Mouse (Mus musculus) limb, embryonic 13.5 days (tissue): ENCODE data around the gene Lpgat1. TPM values are rescaled to one million over a fixed set of nuclear protein-coding genes. Genes with fewer than 3 reads are reported as not detected.
A peak's percentile ranks its signal among the peaks of the same experiment; 100 is the strongest.

ENCODE experiments used
- ATAC-seq: fragments of 200-750 bp; cut with Nextera tagmentation; 2 replicates; pipeline ENCODE4 v1.8.0; 2017; ENCODE audit warnings: low read depth, moderate number of reproducible peaks, moderate TSS enrichment; ENCODE audit not compliant: low FRiP score
- H3K27ac ChIP-seq: fragments of 300-500 bp; sonication (generic); 2 replicates; pipeline ENCODE4 v1.5.1; 2015; ENCODE audit warnings: inconsistent platforms, mild to moderate bottlenecking, moderate library complexity
- H3K27me3 ChIP-seq: fragments of 300-500 bp; sonication (generic); 2 replicates; pipeline ENCODE4 v1.6.1; 2015; ENCODE audit warnings: mild to moderate bottlenecking, inconsistent platforms
- H3K36me3 ChIP-seq: fragments of 300-500 bp; sonication (generic); 2 replicates; pipeline ENCODE4 v1.6.1; 2015; ENCODE audit warnings: inconsistent platforms, mild to moderate bottlenecking, moderate library complexity
- H3K4me1 ChIP-seq: fragments of 300-500 bp; sonication (generic); 2 replicates; pipeline ENCODE4 v1.6.1; 2015; ENCODE audit warnings: inconsistent platforms
- H3K4me2 ChIP-seq: fragments of 300-500 bp; sonication (generic); replicated peaks from 2 replicates; pipeline ENCODE4 v1.6.1; 2015; ENCODE audit warnings: inconsistent platforms, mild to moderate bottlenecking, moderate library complexity
- H3K4me3 ChIP-seq: fragments of 300-500 bp; sonication (generic); 2 replicates; pipeline ENCODE4 v1.5.1; 2015; ENCODE audit warnings: moderate library complexity, mild to moderate bottlenecking, inconsistent platforms
- H3K9ac ChIP-seq: fragments of 300-500 bp; sonication (generic); 2 replicates; pipeline ENCODE4 v1.6.1; 2015; ENCODE audit warnings: mild to moderate bottlenecking, inconsistent platforms
- H3K9me3 ChIP-seq: fragments of 300-500 bp; sonication (generic); 2 replicates; pipeline ENCODE4 v1.6.1; 2016; ENCODE audit warnings: inconsistent platforms
- WGBS: fragments of 180-500 bp; shearing (Covaris S2); methylation state at CpG from one replicate; pipeline ENCODE4 v1.1.7; 2015; 5-methylcytosine and 5-hydroxymethylcytosine counted together
- polyA plus RNA-seq: library from polyadenylated mRNA; unstranded; fragments of >200 nt; fragmentation: Nextera tagmentation; extraction: Ambion mirVana; gene quantifications from 2 replicates; pipeline ENCODE4 v1.2.1, GENCODE M21; 2015

Lpgat1 gene
- polyA plus RNA-seq, 1 experiment from 2014 or later, result 25.4 TPM

DNA sequence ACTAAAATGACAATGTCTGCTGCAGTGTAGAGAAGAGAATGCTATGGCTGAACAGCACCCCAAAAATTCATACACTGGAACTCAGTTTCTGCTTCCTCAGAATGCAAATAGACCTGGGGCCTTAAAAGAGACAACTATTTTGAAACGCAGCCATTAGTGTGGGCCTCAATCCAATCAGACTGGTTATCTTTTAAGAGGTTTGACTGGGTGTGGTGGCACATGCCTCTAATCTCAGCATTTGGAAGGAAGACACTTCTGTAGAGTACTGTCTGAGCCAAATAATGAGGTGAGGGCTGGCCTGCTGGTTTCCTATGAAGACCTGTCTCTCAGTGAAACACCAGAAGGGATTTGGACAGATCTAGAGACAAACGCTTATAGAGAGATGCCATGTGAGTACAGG, 2.5 kb upstream of the Lpgat1 start:
- no peak for ATAC-seq
- Histone ChIP-seq H3K4me1 (peaks cover 13% of the 10 kb centered on the region), H3K4me3 (no peak overlapping the region), H3K27me3 (no peaks in the 10 kb centered on the region), H3K4me2 (no peak overlapping the region), H3K27ac (no peak overlapping the region), H3K36me3 (no peaks in the 10 kb centered on the region), H3K9ac (no peak overlapping the region), H3K9me3 (no peaks in the 10 kb centered on the region)
- WGBS, result 80% methylated on average over 2 of the region's 2 CpGs

DNA sequence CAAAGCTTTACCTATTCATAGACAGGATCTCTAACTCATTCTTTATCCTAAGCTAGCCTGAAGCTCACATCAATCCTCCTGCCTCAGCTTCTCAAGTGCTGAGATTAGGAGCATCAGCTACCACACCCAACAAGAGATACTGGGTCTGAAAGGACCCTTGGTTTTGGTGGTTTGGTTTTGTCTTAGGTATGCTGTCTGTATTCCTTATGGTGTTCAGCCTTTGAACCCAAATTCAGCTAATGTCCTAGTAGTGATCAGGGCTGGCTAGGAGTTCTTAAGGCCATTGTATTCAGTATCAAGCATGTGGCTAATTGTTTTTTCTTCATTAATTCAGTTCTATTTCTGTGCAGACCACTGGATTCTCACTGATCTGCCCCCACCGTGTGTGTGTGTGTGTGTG, 493 bp upstream of the Lpgat1 start:
- peaks cover 26% of the 10 kb centered on the region for H3K4me1 ChIP-seq

DNA sequence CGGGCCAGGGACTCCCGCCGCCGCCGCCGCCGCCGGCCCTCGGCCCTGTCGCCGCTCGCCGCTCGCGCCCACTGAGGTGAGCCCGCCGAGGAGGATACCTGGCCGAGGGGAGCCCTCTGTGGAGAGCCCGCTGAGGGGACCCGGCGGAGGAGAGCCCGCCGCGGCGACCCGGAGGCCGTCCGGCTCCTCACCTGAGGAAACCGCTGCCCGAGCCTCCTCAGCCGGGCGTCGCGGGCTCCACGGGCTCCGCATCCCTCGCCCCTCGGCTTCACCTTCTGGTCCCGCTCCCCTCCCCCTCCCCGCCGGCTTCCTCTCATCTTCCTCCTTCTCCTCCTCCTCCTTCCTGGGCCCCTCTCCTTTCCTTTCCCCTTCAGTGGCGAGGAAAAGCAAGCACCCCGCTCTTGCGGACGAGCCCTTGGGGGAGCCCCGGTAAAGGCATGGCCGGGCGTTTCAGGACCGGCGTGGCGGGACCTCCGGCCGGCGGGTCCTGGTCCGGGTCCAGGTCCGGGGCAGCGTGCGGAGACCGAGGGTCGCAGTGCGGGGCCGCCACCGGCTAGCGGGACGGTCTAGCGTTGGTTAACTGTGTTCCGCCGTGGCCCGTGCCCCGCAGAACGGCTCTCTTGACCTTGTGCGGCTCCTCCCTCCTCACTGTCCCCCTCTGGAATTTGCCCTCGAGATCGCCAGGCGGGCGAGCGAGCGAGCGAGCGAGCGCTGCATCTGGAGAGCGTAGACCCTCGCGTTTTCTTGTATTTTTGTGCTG, 1.1 kb downstream of the Lpgat1 start:
- Histone ChIP-seq H3K4me1 (peaks cover 26% of the 10 kb centered on the region), H3K9me3 (no peaks in the 10 kb centered on the region), H3K9ac (peak overlapping the region; percentile 95), H3K27ac (peak overlapping the region; percentile 96), H3K27me3 (no peaks in the 10 kb centered on the region), H3K4me2 (peak overlapping the region; percentile 80), H3K36me3 (peaks cover 14% of the 10 kb centered on the region), H3K4me3 (peak overlapping the region; percentile 93)
- ATAC-seq, result peak; percentile 41
- WGBS, result under 1% methylated on average over 62 of the region's 84 CpGs

More for the DNA sequence above, 493 bp upstream of the Lpgat1 start:
- H3K4me2 ChIP-seq, result peak overlapping the region; percentile 80
- H3K9me3 ChIP-seq, result no peaks in the 10 kb centered on the region
- peak overlapping the region; percentile 96 for H3K27ac ChIP-seq
- WGBS, result 0% methylated on average over 1 of the region's 1 CpGs
- no peaks in the 10 kb centered on the region for H3K27me3 ChIP-seq
- 0 out of 2 replicates have a peak, but pooled peaks cover 4% of the 10 kb centered on the region for H3K36me3 ChIP-seq
- no peak for ATAC-seq
- peak overlapping the region; percentile 93 for H3K4me3 ChIP-seq
- H3K9ac ChIP-seq, result peak overlapping the region; percentile 95

DNA sequence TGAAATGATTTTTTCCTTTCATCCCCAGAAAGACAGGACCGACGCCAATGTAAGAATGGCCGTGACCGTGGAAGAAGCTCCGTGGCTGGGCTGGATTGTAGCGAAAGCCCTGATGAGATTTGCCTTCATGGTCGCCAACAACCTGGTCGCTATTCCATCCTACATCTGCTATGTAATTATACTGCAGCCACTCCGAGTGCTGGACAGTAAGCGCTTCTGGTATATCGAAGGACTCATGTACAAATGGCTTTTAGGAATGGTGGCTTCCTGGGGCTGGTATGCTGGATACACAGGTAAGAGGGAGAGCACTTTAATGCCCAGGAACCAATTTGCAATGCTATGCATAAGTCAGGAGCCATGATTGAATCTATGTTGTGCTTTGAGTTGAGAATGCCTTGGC, 1.7 kb downstream of the Lpgat1 start:
- 10% methylated on average over 11 of the region's 11 CpGs for WGBS
- Histone ChIP-seq H3K27me3 (no peaks in the 10 kb centered on the region), H3K9me3 (no peaks in the 10 kb centered on the region), H3K9ac (peak overlapping the region; percentile 95), H3K27ac (peak overlapping the region; percentile 96; the same call in 1 of the 2 replicates), H3K36me3 (peaks cover 21% of the 10 kb centered on the region), H3K4me1 (peaks cover 26% of the 10 kb centered on the region), H3K4me2 (peak overlapping the region; percentile 80), H3K4me3 (peak overlapping the region; percentile 93)
- no peak for ATAC-seq

DNA sequence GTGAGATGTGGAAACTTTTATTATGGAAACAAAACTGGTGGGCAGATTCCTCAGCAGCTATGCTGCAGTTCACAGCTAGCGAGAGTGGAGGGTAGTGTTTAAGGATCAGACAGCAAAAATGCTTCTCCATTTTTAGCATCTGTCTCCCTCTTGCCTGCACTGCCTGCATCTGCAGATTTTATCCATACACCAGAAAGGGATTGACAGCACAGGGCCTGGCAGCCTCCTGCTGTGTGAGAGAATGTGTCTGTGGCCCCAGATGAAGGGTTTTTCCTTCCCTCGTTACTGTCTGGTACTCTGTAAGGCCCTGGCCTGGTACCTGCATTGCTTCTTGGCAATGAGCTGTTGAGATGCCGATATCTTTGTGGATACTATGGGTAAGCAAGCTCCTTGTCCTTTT, 2.8 kb downstream of the Lpgat1 start:
- Histone ChIP-seq H3K9me3 (no peaks in the 10 kb centered on the region), H3K4me3 (peak overlapping the region; percentile 7; the same call in 1 of the 2 replicates), H3K9ac (peak overlapping the region; percentile 46; the same call in 1 of the 2 replicates), H3K4me2 (peak overlapping the region; percentile 35; the same call in 1 of the 2 replicates), H3K27ac (no peak overlapping the region), H3K27me3 (no peaks in the 10 kb centered on the region), H3K36me3 (peaks cover 26% of the 10 kb centered on the region), H3K4me1 (peaks cover 26% of the 10 kb centered on the region)
- 64% methylated on average over 3 of the region's 3 CpGs for WGBS
- ATAC-seq, result no peak

DNA sequence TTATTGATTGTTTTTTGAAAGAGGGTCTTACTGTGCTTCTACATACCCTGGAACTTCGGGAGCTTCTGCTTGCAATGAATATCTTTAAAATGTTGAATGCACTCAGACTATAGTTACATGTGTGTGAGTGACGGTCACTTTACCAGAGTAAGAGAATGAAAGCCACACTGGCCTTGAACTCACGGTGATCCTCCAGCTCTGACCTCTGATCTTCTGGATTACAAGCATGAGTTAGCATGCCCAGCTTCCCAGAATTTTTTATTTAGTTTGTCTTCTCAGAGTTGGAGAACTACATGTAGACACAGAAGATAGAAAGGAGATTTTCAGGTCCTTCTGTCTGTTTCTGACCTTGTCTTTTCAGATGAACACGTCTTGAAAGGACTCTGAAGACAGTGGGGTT, 5.1 kb downstream of the Lpgat1 start:
- Histone ChIP-seq H3K9ac (no peak overlapping the region), H3K4me2 (no peak overlapping the region), H3K4me3 (no peak overlapping the region), H3K36me3 (peaks cover 38% of the 10 kb centered on the region), H3K27ac (no peak overlapping the region), H3K4me1 (peaks cover 21% of the 10 kb centered on the region), H3K9me3 (no peaks in the 10 kb centered on the region), H3K27me3 (no peaks in the 10 kb centered on the region)
- 84% methylated on average over 4 of the region's 4 CpGs for WGBS
- ATAC-seq, result no peak

DNA sequence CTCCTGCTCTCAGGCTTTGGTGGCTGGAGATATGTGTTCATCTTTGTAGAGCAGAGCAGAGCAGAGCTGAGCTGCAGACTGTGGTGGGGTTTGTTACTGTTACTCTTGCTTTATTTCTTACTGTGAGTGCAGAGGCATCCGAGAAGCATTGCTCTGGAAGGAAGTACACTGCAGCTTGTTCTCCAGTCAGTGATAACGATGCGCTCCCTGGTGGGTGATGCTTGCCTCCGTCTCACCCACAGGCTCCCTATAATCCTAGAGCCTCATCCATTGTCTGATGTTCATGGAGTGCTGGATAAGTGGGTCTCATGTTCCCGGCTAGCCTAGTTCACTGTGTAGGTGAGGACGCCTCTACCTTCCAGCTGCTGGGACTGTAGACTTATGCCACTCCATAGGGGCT, 6.0 kb downstream of the Lpgat1 start:
- Histone ChIP-seq H3K36me3 (peaks cover 48% of the 10 kb centered on the region), H3K4me2 (no peak overlapping the region), H3K9ac (no peak overlapping the region), H3K9me3 (no peaks in the 10 kb centered on the region), H3K27me3 (no peaks in the 10 kb centered on the region), H3K27ac (no peak overlapping the region), H3K4me1 (peaks cover 21% of the 10 kb centered on the region), H3K4me3 (no peak overlapping the region)
- ATAC-seq, result no peak
- 79% methylated on average over 6 of the region's 6 CpGs for WGBS

DNA sequence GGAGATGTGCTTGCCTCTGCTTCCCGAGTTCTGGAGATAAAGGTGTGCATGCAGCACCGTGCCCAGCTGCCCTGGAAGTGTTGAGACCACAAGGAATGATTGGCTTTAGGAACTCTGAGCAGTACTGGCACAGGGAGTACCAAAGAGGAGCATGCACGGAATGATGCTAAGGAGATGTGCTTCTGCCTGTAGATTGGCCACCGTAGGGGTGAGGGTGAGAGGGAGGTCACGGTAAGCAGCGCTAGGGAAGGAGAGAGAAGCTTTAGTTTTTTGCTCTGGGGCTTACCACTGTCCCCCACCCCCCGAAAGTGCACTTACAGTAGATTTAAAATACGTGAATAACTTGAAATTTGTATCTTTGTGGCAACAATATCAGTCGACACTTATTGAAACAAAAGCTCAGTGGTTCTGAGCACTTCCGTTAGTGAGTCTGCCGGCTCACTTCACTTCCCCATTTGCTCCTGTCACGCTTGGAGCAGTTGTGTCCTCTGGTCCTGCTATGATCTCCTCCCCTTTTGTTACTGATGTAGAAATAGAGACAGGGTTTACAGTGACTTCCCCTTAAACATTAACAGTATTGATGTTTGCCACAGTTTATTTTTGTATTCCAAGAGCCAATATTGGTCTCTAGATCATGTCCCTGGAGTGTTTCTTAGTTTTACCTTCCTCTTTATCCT, 6.9 kb downstream of the Lpgat1 start:
- H3K9ac ChIP-seq, result no peak overlapping the region
- ATAC-seq, result no peak
- WGBS, result 81% methylated on average over 12 of the region's 12 CpGs
- H3K36me3 ChIP-seq, result peaks cover 52% of the 10 kb centered on the region
- no peak overlapping the region for H3K4me2 ChIP-seq
- peaks cover 18% of the 10 kb centered on the region for H3K4me1 ChIP-seq
- H3K4me3 ChIP-seq, result no peak overlapping the region
- no peaks in the 10 kb centered on the region for H3K9me3 ChIP-seq
- H3K27ac ChIP-seq, result no peak overlapping the region
- no peaks in the 10 kb centered on the region for H3K27me3 ChIP-seq

DNA sequence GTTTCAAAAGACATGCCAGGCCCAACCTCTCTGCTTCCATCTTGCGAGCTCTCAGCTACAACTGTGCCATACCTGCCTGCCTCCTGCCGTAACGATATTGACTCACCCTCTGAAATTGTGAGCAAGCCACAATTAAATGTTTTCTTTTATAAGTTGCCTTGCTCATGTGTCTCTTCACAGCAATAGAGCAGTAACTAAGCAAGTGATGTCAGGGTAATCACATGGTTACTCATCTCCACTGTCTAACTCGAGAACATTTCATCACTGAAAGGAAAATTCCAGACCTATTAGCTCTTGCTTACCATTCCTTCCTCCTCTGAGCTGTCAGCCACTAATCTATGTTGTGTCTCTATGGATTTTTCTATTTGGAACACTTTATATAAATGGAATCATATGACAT, 15.0 kb downstream of the Lpgat1 start:
- Histone ChIP-seq H3K4me1 (no peaks in the 10 kb centered on the region), H3K4me3 (no peak overlapping the region), H3K9me3 (no peaks in the 10 kb centered on the region), H3K36me3 (peaks cover 51% of the 10 kb centered on the region), H3K4me2 (no peak overlapping the region), H3K9ac (no peak overlapping the region), H3K27ac (no peak overlapping the region), H3K27me3 (no peaks in the 10 kb centered on the region)
- WGBS, result 89% methylated on average over 4 of the region's 4 CpGs
- no peak for ATAC-seq

DNA sequence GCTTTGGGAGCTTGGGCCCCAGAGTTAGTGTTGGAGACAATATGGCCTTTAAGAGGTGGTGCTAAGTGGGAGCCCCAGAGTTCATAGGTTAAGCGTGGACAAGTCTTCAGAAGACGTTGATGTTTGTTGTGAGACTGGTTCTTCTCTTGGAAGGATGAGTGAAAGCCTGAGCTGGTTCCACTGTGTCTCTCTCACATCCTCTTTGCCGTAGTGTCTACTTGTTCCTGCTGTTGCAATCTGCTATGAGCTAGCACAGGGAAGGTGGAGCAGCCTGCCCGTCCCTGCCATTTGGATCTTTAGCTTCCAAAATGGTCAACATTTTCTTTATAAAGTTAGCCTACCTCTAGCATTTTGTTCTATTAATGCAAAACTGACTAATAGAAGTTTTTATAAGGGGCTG, 16.2 kb downstream of the Lpgat1 start:
- no peaks in the 10 kb centered on the region for H3K9me3 ChIP-seq
- peaks cover 39% of the 10 kb centered on the region for H3K36me3 ChIP-seq
- H3K4me2 ChIP-seq, result no peak overlapping the region
- H3K9ac ChIP-seq, result no peak overlapping the region
- H3K4me1 ChIP-seq, result peaks cover 11% of the 10 kb centered on the region
- no peak overlapping the region for H3K27ac ChIP-seq
- no peaks in the 10 kb centered on the region for H3K27me3 ChIP-seq
- ATAC-seq, result no peak
- 92% methylated on average over 4 of the region's 4 CpGs for WGBS
- H3K4me3 ChIP-seq, result no peak overlapping the region

DNA sequence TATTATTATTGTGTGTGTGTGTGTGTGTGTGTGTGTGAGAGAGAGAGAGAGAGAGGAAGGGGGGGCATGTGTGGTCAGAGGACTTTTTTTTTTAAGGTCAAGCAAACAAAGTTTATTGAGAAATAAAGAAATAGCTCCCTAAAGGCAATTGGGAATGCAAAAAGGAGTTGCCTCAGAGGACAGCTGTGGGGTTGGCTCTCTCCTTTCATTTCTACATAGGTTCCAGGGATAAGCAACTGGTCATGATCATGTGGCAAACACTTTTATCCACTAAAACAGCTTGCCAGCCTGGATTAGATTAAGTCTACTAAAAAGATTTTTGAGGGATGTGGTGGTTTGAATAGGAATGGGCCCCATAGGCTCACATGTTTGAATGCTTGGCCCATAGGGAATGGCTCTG, 18.8 kb downstream of the Lpgat1 start:
- Histone ChIP-seq H3K36me3 (peaks cover 25% of the 10 kb centered on the region), H3K9ac (no peak overlapping the region), H3K27ac (no peak overlapping the region), H3K27me3 (no peaks in the 10 kb centered on the region), H3K4me1 (peaks cover 13% of the 10 kb centered on the region), H3K9me3 (no peaks in the 10 kb centered on the region), H3K4me2 (no peak overlapping the region), H3K4me3 (no peak overlapping the region)
- ATAC-seq, result no peak

DNA sequence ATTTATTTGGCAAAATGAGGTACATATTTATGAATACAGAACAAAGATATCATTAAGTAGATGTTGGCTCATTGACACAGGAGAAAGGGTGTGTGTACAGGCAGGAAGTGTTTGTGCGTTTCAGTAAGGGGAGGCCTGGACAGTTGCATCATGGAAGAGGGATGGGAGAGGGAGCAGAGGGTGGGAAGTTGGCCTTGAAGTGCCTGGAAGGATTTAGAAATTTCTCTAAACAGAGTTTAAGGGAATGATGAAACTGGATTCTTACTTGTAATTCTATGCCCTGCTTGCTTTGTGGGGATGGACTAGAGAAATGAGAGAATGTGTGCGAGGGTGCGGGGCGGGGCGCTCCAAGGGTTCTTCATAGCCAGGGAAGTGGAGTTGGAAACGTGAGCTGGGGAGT, 20.2 kb downstream of the Lpgat1 start:
- H3K27me3 ChIP-seq, result no peaks in the 10 kb centered on the region
- WGBS, result 78% methylated on average over 6 of the region's 6 CpGs
- peaks cover 26% of the 10 kb centered on the region for H3K36me3 ChIP-seq
- H3K27ac ChIP-seq, result no peak overlapping the region
- H3K4me2 ChIP-seq, result no peak overlapping the region
- no peaks in the 10 kb centered on the region for H3K9me3 ChIP-seq
- no peak overlapping the region for H3K9ac ChIP-seq
- no peak overlapping the region for H3K4me3 ChIP-seq
- ATAC-seq, result no peak
- H3K4me1 ChIP-seq, result peaks cover 13% of the 10 kb centered on the region
